Mouse (Mus musculus): ENCODE data around the gene Miox.

- TF ChIP-seq CTCF (IDR thresholded peaks at IDR 0.05; ENCODE audit: low read depth) (no peak), EP300 (optimal IDR thresholded peaks at IDR 0.05) (no peak)
Observed at GRCm38 (mm10) chr15:89334271-89334670, at the start of gene Miox.
